Mouse (Mus musculus) limb, embryonic 12.5 days (tissue): ENCODE data around the gene Noc4l. TPM values are rescaled to one million over a fixed set of nuclear protein-coding genes. Genes with fewer than 3 reads are reported as not detected.

Experiments
- ATAC-seq: fragments of 200-750 bp; cut with Nextera tagmentation; 2 replicates; pipeline ENCODE4 v1.8.0; 2017; ENCODE audit warnings: low read depth, moderate TSS enrichment; ENCODE audit not compliant: insufficient number of reproducible peaks, insufficient read depth, low FRiP score, low TSS enrichment
- H3K27ac ChIP-seq: fragments of 300-500 bp; sonication (generic); 2 replicates; pipeline ENCODE4 v1.5.1; 2016; ENCODE audit warnings: mild to moderate bottlenecking, moderate library complexity
- H3K27me3 ChIP-seq: fragments of 300-500 bp; sonication (generic); 2 replicates; pipeline ENCODE4 v1.6.1; 2016; ENCODE audit warnings: mild to moderate bottlenecking, moderate library complexity
- H3K36me3 ChIP-seq: fragments of 300-500 bp; sonication (generic); 2 replicates; pipeline ENCODE4 v1.6.1; 2016; ENCODE audit warnings: mild to moderate bottlenecking, moderate library complexity
- H3K4me1 ChIP-seq: fragments of 300-500 bp; sonication (generic); replicated peaks from 2 replicates; pipeline ENCODE4 v1.6.1; 2016
- H3K4me2 ChIP-seq: fragments of 300-500 bp; sonication (generic); 2 replicates; pipeline ENCODE4 v1.6.1; 2016; ENCODE audit warnings: mild to moderate bottlenecking, moderate library complexity
- H3K4me3 ChIP-seq: fragments of 300-500 bp; sonication (generic); replicated peaks from 2 replicates; pipeline ENCODE4 v1.5.1; 2016; ENCODE audit warnings: mild to moderate bottlenecking
- H3K9ac ChIP-seq: fragments of 300-500 bp; sonication (generic); replicated peaks from 2 replicates; pipeline ENCODE4 v1.6.1; 2016; ENCODE audit warnings: mild to moderate bottlenecking, moderate library complexity
- H3K9me3 ChIP-seq: fragments of 300-500 bp; sonication (generic); 2 replicates; pipeline ENCODE4 v1.6.1; 2016; ENCODE audit warnings: mild to moderate bottlenecking, moderate library complexity
- WGBS: fragments of 180-500 bp; shearing (Covaris S2); methylation state at CpG from one replicate; pipeline ENCODE4 v1.1.7; 2016; 5-methylcytosine and 5-hydroxymethylcytosine counted together
- microRNA-seq: library from miRNA; unstranded; fragments of <30 nt; microRNA quantifications from one replicate; pipeline ENCODE4, GENCODE M21; 2017
- polyA plus RNA-seq: library from polyadenylated mRNA; unstranded; fragments of >200 nt; fragmentation: Nextera tagmentation; extraction: Ambion mirVana; gene quantifications from 2 replicates; pipeline ENCODE4 v1.2.1, GENCODE M21; 2016

Gene Noc4l
- polyA plus RNA-seq, 1 experiment from 2014 or later, result 60.5 TPM

- no peak overlapping the region for H3K4me2 ChIP-seq
- no peaks in the 10 kb centered on the region for H3K9me3 ChIP-seq
- peaks cover 18% of the 10 kb centered on the region for H3K4me1 ChIP-seq
- H3K9ac ChIP-seq, result no peak overlapping the region
- 67% methylated on average over 3 of the region's 3 CpGs for WGBS
- ATAC-seq, result no peak
- H3K27ac ChIP-seq, result no peak overlapping the region
- no peaks in the 10 kb centered on the region for H3K36me3 ChIP-seq
- H3K4me3 ChIP-seq, result no peak overlapping the region
- H3K27me3 ChIP-seq, result no peaks in the 10 kb centered on the region
These were observed 43.8 kb downstream of the Noc4l start for GRCm38 (mm10) chr5:110609425-110609824.

GRCm38 (mm10) chr5:110608941-110609340 lies 44.3 kb downstream of the Noc4l start:
- peaks cover 18% of the 10 kb centered on the region for H3K4me1 ChIP-seq
- WGBS, result 16% methylated on average over 8 of the region's 8 CpGs
- H3K27ac ChIP-seq, result no peak overlapping the region

GRCm38 (mm10) chr5:110608336-110608735 lies 44.9 kb downstream of the Noc4l start:
- Histone ChIP-seq H3K4me3 (no peak overlapping the region), H3K9ac (no peak overlapping the region), H3K36me3 (no peaks in the 10 kb centered on the region), H3K4me1 (peaks cover 18% of the 10 kb centered on the region), H3K27me3 (no peaks in the 10 kb centered on the region), H3K27ac (no peak overlapping the region), H3K9me3 (no peaks in the 10 kb centered on the region), H3K4me2 (no peak overlapping the region)
- no peak for ATAC-seq
- WGBS, result 65% methylated on average over 6 of the region's 6 CpGs

More at GRCm38 (mm10) chr5:110608941-110609340, 44.3 kb downstream of the Noc4l start:
- no peak overlapping the region for H3K9ac ChIP-seq
- no peaks in the 10 kb centered on the region for H3K9me3 ChIP-seq
- no peak overlapping the region for H3K4me3 ChIP-seq
- no peak for ATAC-seq
- no peaks in the 10 kb centered on the region for H3K27me3 ChIP-seq
- H3K4me2 ChIP-seq, result no peak overlapping the region
- H3K36me3 ChIP-seq, result no peaks in the 10 kb centered on the region

- Histone ChIP-seq H3K4me3 (no peak overlapping the region), H3K27me3 (no peaks in the 10 kb centered on the region), H3K36me3 (no peaks in the 10 kb centered on the region), H3K4me2 (no peak overlapping the region), H3K9ac (no peak overlapping the region), H3K4me1 (peaks cover 18% of the 10 kb centered on the region), H3K9me3 (no peaks in the 10 kb centered on the region), H3K27ac (no peak overlapping the region)
- WGBS, result 41% methylated on average over 3 of the region's 3 CpGs
- no peak for ATAC-seq
These were observed 45.5 kb downstream of the Noc4l start for GRCm38 (mm10) chr5:110607767-110608166.

GRCm38 (mm10) chr5:110605531-110606221 lies 47.5 kb downstream of the Noc4l start:
- Histone ChIP-seq H3K27me3 (no peaks in the 10 kb centered on the region), H3K9me3 (no peaks in the 10 kb centered on the region), H3K27ac (no peak overlapping the region), H3K4me2 (no peak overlapping the region), H3K4me1 (peaks cover 11% of the 10 kb centered on the region), H3K4me3 (no peak overlapping the region), H3K9ac (no peak overlapping the region), H3K36me3 (no peaks in the 10 kb centered on the region)
- ATAC-seq, result no peak
- WGBS, result 72% methylated on average over 5 of the region's 5 CpGs

- ATAC-seq, result no peak
- H3K36me3 ChIP-seq, result no peaks in the 10 kb centered on the region
- H3K9me3 ChIP-seq, result no peaks in the 10 kb centered on the region
- H3K4me3 ChIP-seq, result no peak overlapping the region
- H3K4me2 ChIP-seq, result no peak overlapping the region
- H3K9ac ChIP-seq, result no peak overlapping the region
- peaks cover 9% of the 10 kb centered on the region; the same call in 1 of the 2 replicates for H3K27me3 ChIP-seq
- H3K27ac ChIP-seq, result no peak overlapping the region
- peaks cover 8% of the 10 kb centered on the region for H3K4me1 ChIP-seq
- WGBS, result 87% methylated on average over 2 of the region's 2 CpGs
These were observed 48.9 kb downstream of the Noc4l start for GRCm38 (mm10) chr5:110604311-110604710.

GRCm38 (mm10) chr5:110603016-110603685 lies 50.1 kb downstream of the Noc4l start:
- no peak overlapping the region for H3K9ac ChIP-seq
- no peaks in the 10 kb centered on the region for H3K9me3 ChIP-seq
- H3K36me3 ChIP-seq, result no peaks in the 10 kb centered on the region
- ATAC-seq, result no peak
- WGBS, result 73% methylated on average over 7 of the region's 7 CpGs
- no peak overlapping the region for H3K27ac ChIP-seq
- peaks cover 17% of the 10 kb centered on the region for H3K27me3 ChIP-seq
- no peak overlapping the region for H3K4me2 ChIP-seq
- no peaks in the 10 kb centered on the region; the same call in 1 of the 2 replicates for H3K4me1 ChIP-seq
- no peak overlapping the region for H3K4me3 ChIP-seq

Small RNAs within 50 kb of the gene (microRNA-seq; reads per million reads assigned to microRNA genes)
- 1.9 reads per million for gene Mir7026

Other genes with a start within 250 kb of the Noc4l start
- 27.7 and 31.4 TPM in 2 replicates for gene Fbrsl1, start 204.9 kb downstream of the Noc4l start, polyA plus RNA-seq
- gene Galnt9, start 109.1 kb downstream of the Noc4l start, polyA plus RNA-seq, result 0.09 TPM in 2 replicates
- 34.5 and 43.1 TPM in 2 replicates for gene Ddx51, start within 50 bp of the Noc4l start, polyA plus RNA-seq
- 42.6 and 50.1 TPM in 2 replicates for gene Ep400, start 117.3 kb upstream of the Noc4l start, polyA plus RNA-seq
- gene Pus1, start 127.2 kb upstream of the Noc4l start, polyA plus RNA-seq, result 31.5 and 35.5 TPM in 2 replicates
- gene Ulk1, start 156.7 kb upstream of the Noc4l start, polyA plus RNA-seq, result 28.2 and 29.6 TPM in 2 replicates
- gene Hscb, start 186.4 kb upstream of the Noc4l start, polyA plus RNA-seq, result 30.9 and 33.9 TPM in 2 replicates
- gene Chek2, start 186.6 kb upstream of the Noc4l start, polyA plus RNA-seq, result 30.9 and 32.6 TPM in 2 replicates
- gene Ttc28, start 226.4 kb upstream of the Noc4l start, polyA plus RNA-seq, result 20.0 and 23.0 TPM in 2 replicates